Mouse (Mus musculus) WW6 (cell line): ENCODE measurements around the gene Pigq.
A peak's percentile ranks its signal among the peaks of the same experiment; 100 is the strongest.

ENCODE experiments used
- DNase-seq: peaks from one replicate; pipeline ENCODE4 v3.0.0-alpha.2; 2013; ENCODE audit warnings: low read depth, low spot score

Gene Pigq

DNA sequence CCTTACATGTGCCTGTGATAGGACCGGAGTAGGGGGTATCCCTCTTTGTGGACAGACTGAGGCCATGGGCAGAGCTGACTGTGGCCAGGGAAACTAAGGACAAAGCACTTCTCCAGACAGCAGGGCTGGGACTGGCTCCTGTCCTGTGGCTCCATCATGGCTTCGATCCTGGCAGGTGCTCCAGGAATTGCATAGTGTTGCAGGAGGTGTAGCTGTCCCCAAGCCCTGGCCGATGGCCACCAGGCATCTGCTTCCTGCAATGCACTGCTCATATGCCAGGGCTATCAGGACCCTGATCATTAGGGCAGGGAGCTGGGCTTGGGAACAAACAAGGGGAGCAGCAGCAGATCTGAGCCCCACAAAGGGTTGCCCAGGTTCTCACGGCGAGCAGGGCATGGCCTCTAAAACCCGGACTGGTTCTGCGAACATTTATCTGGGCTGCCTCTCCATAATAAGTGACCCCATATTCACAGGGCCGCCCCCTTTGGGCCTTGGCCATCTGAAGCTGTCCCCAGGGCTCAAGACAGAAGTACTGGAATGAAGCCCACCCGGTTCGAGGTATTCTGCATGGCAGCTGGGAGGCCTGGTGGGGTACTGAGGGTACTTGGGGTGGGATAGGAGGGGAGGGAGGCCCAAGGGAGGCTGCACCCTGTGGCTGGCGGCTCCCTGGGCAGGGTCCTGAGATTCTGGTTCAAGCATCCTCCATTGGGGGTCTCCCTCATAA, 14.2 kb upstream of the Pigq start:
- DNase-seq, result no peak

- no peak for DNase-seq
Measured at GRCm38 (mm10) chr17:25957586-25958051, 12.9 kb upstream of the Pigq start.

GRCm38 (mm10) chr17:25956631-25957030, 11.9 kb upstream of the Pigq start:
- DNase-seq, result no peak

- DNase-seq, result no peak
Measured at GRCm38 (mm10) chr17:25956201-25956600, 11.5 kb upstream of the Pigq start.

- no peak for DNase-seq
Measured at GRCm38 (mm10) chr17:25955736-25956135, 11.0 kb upstream of the Pigq start.

- no peak for DNase-seq
Measured at GRCm38 (mm10) chr17:25954671-25955070, 9.9 kb upstream of the Pigq start.

GRCm38 (mm10) chr17:25953161-25953560, 8.4 kb upstream of the Pigq start:
- DNase-seq, result no peak

GRCm38 (mm10) chr17:25951803-25952623, 7.3 kb upstream of the Pigq start, which contains the start of gene A930017K11Rik:
Gene A930017K11Rik (minus strand): TSS chr17:25952565.
- DNase-seq, result peak; percentile 20

- peak; percentile 22 for DNase-seq
Measured at GRCm38 (mm10) chr17:25951225-25951802, 6.6 kb upstream of the Pigq start.

- DNase-seq, result no peak
Measured at GRCm38 (mm10) chr17:25950706-25951105, 6.0 kb upstream of the Pigq start.

DNA sequence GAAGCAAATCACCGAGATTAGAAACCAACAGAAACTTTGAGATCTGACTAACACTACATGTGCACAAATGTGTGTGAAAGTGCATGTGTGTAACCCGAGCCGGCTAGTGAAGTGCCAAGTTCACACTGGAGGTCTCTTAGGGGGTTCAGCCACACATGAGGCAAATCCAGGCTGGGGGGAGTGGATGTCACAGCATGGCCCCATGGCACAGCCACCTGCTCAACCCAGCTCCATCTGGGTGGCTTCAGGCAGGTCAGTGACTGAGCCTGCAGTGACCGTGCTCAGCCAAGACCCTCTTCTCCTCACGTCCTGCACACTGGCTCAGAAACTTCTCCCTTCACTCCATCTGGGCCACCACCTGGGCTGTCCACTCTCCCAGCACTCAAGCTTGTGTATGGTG, 5.2 kb upstream of the Pigq start:
- DNase-seq, result no peak

GRCm38 (mm10) chr17:25948051-25948450, 3.3 kb upstream of the Pigq start:
- DNase-seq, result no peak

DNA sequence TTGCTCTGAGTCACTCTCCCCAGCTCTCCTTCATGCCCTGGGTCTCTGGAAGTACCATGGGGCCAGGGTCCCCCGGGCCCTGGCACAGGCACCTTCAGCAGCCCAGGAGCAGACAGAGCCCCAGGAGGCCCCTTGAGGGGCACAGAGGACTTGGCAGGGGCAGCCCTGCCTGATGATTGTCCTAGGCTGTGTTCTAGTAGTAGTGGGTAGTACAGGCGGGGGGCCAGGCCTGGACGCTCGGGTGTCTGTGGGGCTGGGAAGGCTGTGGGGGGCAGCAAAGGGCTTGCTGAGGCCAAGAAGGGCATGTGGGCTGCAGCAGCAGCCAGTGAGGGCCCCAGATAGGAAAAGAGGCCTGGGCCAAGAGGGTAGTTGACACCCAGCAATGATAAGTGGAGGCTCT, 2.8 kb upstream of the Pigq start:
- DNase-seq, result no peak

GRCm38 (mm10) chr17:25946891-25947290, 2.2 kb upstream of the Pigq start:
- no peak for DNase-seq

GRCm38 (mm10) chr17:25946349-25946748, 1.6 kb upstream of the Pigq start:
- no peak for DNase-seq

GRCm38 (mm10) chr17:25945517-25946155, 900 bp upstream of the Pigq start:
- no peak for DNase-seq

GRCm38 (mm10) chr17:25943769-25944168, 967 bp downstream of the Pigq start:
- DNase-seq, result no peak

- DNase-seq, result no peak
Measured at GRCm38 (mm10) chr17:25943221-25943620, 1.5 kb downstream of the Pigq start.

DNA sequence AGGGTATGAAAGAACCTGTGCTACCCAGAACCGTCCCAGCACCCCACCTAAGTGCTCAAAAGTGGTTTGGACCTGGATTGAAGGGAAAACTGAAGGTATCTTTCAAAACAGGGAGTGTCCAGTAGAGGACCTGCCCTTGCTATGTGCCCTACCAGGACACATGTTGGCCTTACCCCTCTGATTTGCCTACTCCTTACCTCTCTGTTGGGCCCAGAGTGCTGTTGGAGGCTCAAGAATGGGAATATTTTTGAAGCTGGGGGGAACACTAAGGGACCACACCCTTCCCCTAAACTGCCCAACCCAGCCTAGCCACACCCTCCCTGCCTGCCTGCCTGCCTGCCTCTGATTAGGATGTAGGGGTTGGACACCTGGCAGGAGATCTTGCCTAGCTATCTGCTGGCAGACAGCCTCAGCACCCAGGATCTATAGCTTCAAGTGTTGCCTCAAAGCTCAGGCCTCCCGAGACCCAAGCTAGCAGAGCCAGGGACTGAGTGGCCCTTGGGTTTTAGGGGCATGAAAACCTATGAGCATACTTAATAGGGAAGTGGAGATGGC, 2.1 kb downstream of the Pigq start:
- no peak for DNase-seq

DNA sequence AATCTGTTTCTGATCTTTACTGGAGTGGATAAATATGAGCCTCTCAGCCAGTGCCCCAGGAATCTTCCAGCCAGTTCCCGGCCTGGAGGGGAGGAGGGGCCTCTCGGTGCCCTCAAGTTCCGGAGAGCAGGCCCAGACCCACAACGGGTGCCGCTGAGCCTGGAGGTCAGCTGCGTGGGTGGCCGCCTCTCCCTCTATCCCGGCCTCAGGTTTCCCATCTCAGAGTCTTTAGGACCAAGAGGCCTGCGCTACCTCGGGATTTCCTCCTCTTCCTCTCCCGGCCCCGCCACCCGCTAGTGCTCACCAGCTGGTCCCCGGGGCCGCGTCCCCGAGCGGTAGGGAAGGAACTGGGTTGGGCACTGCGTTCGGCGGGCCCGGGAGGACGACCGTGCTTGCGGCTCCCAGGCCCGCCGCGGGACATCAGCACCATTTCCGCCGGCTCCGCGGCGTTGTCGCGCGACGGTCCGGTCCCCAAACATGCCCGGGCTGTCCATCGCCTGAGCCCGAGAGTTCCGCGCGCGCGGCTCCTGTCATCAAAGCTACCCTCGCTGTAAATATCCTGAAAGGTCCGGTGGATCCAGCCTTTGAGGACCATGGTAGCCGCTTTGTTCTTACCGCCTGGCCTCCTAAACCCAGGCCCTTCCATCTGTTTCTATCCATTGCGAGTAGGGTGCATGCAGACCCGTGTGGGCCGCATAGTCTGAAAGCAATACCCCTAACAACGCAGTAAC, 3.1 kb downstream of the Pigq start:
- peak; percentile 33 for DNase-seq

DNA sequence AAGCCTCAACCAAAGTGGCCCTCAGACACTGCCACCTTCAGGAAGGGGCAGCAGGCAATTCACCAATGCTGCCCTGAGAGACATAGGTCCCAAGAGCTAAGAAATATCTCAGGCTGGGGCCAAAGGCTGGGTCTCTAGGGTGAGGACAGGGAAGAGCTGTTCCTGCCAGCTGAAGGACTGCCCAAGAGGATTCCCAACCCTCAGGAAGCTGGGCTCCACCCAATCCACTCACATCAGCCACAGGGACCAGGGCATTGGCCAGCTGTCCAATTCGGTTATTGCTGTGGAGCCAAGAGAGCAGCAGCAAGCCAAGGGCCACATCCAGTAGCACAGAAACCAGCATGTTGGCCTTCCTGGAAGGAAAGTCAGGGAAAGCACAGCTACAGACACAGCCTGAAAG, 10.2 kb downstream of the Pigq start:
- no peak for DNase-seq
